Mouse (Mus musculus): ENCODE results near the gene Grm7.

Grm7 gene

DNA sequence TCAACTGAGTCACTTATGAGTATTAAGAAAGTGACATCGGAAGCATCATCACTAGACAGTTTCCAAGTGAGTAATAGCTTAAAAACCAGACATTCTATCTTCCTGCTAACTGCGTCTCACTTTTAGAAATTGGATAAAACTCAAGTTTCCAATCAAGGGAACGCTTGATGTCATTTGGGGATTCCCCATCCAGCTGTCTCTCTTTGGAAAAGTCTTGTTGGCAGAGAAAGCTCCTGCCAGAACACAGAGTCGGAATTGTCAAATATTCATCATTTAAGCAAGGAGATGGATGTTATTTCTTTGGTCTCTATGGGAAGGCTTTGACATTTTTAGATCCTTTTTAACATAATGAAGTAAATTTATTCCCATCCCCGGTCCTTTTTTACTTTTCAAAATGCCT lies 336.6 kb downstream of the Grm7 start:
- no peak for DNase-seq

DNA sequence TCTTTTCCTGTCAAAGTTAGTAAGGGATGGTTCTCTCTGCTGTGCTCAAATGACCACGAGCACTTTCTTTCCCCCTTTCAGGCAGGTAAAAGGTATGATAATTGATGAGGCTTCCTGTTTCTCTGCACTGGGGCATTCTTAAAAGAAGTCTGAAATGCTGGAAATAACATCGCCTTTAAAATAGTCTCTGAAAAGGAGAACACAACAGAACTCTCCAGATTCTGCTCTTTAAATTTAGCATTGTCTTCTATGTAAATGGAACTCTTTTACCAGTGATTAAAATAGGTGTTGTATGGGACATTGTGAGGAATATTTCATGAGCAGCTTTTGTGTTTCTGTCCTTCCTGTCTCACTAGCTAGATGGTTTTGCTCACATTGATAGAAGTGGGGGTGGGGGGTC lies 393.7 kb downstream of the Grm7 start:
- DNase-seq: no peak

DNA sequence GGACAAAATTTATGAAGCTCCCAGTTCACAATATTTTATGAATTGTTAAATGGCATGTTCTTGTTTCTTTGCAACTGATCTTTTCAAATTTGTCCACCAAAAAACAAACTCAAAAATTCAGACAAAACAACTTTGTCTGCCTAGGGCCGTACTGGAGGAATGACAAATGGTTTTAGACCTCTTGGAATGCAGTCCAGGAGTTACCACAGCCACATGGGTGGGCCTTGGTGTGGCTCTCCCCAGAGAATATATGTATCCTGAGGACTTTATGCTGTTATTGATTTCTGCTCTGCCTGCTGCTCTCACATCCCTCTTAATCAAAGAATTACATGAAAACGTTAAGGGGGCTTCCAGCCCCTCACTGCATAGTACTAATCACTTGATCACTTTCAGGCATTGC lies 400.5 kb downstream of the Grm7 start:
- DNase-seq: no peak

DNA sequence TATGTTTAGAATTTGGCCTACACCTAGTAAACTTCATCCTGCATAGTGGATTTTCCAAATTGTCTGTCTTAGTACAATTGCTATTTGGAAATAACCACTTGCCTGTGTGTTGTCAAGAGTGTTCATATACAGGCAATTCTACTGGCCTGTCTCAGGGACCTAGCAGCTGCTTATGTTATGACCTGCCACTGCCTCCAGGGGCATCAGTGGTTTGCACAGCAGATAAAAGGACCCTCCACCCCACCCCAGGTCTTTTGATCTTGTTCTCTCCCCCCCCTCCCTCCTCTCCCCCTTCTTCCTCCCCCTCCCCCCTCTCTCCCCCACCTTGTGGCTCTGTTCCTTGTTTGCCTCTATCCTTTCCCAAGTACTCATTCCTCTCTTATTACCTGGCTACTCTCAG lies 403.9 kb downstream of the Grm7 start:
- DNase-seq: no peak

DNA sequence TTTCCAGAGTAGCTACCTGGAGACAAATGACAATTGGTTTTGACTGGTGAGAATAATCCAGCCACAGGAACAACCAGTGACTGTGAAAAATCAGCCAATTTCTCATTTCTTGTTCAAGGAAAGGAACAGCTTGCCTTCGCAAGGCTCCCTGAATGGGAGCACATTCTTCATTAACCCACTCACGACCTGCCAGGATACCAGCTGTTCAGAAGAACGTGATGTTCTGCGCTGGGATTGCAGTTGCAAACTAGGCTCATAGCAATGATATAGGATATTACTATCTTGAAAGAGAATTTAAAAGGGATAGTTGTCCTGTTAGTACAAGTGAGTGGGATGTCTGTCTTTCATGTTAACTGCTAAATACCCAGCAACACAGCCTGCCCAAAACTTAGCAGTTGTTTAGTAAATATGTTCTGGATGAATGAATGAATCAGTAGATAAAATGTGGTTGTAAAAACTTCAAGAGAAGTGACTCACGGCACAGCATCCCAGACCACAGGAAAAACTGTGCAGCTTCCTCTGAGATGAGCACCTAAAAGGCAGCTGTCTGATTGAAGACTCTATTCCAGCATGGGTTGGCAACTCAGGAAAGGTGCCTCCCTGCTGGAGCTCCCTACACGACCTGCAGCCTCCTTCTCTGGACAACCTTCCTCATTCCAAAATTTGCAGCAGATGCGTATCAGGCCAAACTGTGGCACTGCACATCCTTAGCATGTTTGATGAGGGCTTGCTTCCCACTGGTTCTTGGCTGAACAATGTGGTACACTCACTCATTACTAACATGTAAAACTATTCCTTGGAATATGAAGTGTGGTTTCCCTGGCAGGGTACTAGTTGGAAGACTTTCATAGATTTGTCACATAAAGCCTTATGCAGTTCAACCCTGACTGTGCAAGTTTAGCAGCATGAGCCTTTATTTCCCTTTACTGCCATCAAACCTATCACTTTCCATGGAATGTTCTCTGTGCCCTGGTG lies 408.9 kb downstream of the Grm7 start:
- peak; percentile 1 for DNase-seq

DNA sequence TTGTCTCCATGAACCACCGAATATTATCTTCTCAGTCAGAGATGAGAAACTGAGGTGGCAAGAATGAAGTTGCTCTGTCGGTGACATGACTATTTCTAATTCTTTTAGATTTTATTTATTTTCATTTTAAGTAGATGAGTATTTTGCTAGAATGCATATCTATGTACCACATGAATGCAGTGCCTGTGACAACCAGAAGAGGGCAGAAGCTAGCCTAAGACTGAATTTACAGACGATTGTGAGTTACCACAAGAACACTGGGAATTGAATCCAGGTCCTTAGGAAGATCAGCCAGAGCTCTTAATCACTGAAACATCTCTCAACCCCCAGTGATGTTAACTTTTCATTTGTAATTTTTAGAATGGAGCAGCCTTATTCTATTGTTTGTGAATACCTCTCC lies 412.4 kb downstream of the Grm7 start:
- no peak for DNase-seq

DNA sequence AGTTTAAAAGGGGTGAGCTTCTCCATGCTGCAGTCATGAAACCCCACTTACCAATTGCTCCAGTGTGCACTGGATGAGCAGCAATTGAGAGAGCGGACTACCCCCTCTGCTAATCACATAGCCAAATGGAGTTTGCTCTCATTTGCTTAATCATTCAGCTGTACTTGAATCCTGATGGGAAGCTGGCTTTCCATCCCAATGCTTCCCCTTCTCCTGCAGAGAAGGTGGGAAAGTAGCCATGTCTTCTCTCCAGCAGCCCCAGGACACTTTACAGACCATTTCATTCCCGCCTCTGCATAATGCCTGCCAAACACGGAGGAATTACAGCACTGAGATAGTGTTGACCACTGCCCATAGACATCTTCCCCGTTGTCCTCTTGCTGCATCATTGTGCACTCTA lies 414.6 kb downstream of the Grm7 start:
- DNase-seq: no peak

DNA sequence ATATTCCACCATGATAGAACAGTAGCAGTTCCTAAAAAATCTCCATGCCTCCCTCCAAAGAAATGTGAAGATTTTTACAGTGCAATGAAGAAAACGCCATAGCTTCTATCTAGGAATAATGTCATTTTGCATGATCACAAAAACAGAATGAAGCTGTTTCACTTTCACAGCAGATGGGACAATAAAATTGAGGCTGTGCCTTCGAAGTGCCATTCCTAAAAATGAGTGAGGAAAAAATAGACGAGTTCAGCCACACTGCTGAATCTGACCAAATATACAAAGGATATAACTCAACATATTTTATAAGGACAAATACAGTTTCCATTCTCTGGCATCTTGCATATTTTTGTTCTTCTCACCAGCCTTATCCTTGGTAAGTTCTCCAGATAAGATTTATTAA lies 439.2 kb downstream of the Grm7 start:
- DNase-seq: no peak

DNA sequence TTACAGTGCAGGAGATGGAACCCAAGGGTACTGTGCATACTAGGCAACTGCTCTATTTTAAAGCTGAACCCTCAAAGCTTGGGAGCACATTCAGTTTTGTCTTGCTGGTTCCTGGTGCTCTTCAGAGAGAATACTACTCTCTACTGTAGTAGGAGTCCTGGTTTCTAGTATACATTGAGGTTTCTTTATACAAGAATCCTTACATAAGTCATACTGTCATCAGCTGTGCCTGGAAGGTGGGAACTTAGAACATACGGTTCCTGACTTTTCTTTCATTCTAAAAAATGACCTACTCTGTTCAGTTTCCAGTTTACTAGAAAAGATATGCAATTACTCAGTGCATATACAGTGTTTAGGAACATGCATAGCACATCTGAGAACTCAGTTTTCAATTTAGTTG lies 449.4 kb downstream of the Grm7 start:
- no peak for DNase-seq

DNA sequence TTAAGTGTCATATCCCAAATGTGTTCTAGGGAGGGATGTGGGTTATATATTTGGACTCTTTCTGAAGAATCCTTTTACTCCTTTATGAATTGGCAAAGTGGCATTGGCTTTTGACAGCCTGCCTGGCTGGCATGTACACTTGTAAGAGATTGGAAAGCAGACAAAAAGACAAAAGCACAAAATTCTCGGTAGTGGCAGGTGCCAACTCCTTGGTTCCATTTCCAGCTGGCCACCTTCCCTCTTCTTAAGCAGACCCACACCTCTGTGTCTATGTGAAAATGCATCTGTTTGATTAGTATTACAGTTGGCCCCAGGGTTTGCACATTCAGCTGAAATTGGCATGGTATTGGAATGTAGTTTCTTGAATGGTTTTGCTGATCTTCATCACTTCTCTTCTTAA lies 460.1 kb downstream of the Grm7 start:
- no peak for DNase-seq

DNA sequence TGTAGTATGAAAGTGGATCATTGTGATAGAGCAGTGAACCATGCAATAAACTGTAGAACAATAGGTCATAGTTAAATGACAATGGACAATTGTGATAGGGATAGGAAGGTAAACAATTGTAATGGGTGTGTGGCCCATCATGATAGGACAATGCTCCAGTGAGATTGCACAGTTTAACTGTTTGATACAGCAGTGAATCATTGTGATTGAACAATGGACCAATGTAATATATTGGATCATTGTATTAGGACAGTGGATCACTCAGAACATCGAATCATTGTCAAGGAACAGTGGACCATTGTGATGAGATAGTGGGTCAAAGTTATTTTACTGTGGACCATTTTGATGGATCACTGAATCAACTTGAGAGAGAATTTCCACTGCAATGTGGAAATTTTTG lies 515.7 kb downstream of the Grm7 start:
- DNase-seq: no peak

DNA sequence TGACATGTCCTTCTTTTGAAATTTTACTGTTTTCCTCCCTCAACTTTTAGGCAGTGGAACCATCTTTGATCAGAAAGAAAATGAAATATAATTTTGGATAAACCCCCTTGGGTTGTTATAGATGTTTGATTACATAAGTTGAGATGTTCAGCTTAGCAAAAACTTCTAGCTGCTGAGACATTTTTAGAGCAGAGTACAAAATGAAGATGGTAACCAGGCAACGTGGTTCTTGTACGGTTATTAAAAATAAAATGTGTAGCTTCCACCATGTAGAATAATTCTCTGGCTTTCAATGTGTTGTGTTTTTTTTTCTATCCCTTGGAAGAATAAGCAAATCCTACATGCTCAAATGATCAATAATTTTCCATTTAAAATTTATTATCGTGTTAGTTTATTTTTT lies 550.0 kb downstream of the Grm7 start:
- DNase-seq: no peak

DNA sequence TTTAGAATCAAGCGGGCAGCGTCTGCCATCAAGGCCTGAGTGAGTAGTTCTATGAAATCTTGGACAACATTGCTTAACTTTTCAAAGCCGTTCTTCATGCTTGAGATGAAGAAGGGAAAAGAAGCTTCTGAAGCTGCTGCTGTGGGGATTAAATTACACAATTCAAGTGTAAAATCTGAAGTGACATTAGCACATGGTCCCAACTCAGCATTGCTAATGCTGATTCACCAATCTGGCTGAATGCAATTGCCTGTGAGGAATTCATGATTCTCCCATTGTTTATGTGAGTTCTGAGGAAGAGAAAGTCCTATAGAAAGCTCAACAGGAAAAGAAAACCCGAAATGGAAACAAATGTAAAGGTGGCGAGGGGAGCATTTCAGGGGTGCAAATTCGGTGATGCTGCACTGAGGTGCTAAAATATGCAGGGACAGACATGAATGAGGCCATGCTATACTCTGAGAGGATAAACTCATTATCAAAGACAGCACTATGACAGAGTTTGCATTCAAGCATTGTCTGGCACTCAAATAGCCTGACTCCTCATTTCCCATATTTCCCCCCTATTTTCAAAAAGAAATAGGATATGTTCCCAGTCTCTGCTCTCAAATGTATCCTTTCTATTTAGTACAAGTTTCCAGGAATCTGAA lies 575.8 kb downstream of the Grm7 start:
- no peak for DNase-seq

DNA sequence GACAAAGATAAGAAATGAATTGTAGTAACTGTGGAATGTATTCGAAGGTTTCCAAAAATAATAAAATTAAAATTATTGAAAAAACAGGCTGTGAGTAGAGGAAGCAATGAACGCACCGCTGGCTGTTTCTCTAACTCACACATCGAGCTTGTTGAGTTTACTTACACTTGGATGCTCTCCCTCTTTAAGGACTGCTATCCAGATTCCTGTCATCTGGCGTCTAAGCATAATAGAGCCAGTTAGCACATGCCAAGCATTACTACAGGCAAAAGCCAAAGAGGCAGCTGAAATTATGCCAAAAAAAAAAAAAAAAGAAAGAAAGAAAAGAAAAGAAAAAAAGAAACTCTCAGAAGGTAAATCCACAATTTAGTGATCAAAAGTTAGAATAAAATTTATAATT lies 609.8 kb downstream of the Grm7 start:
- no peak for DNase-seq

DNA sequence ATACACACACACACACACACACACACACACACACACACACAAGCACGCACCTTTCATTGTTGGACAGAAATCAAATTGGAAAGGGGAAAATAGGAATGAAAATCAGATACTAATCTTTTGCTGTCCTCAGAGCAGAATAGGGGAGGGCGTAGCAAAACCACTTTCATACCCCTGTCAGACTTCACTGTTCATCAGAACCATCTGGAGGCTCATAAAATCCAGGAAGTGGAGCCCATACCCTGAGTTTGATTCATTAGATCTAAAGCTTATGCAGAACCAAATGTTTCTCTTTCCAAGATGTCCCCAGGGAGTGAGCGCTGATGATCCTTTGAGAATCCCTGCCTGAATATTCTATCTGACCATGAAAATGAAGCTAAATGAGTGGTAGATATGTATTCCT lies 611.6 kb downstream of the Grm7 start:
- DNase-seq: no peak

DNA sequence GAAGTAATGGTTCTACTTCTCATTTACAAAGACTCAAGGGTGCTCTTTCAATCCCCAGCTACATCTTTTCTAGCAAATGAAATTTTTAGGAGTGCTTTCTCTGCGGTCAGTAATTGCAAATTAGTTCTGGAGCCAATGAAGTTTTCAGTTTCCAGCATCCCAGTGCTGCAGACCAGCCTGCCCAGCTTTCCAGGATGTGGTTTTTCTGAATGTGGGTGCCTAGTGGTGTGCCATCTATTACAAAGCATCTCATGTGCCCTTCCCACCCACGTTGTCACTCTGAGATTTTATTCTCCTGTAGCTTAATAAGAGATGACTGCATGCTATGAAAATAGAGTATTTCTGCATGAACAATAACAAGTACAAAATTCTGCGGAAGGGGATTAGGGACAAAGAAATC lies 612.9 kb downstream of the Grm7 start:
- DNase-seq: no peak

DNA sequence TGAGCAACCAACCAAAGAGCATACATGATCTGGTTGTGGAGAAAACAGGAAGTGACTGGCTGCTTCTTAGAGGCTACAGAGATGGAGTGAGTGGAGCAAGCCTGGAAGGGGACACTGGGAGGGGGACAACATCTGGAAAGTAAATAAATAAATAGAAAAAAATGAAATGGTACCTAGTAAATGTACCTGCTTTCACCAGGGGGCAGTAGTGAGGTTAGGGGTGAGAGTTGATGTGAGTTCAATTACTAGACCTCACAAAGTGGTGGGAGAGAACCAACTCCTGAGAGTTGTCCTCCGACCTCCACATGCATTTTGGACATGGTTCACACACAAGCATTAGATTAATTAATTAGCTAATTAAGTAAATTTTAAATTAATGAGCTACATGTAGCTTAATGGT lies 615.8 kb downstream of the Grm7 start:
- DNase-seq: no peak

DNA sequence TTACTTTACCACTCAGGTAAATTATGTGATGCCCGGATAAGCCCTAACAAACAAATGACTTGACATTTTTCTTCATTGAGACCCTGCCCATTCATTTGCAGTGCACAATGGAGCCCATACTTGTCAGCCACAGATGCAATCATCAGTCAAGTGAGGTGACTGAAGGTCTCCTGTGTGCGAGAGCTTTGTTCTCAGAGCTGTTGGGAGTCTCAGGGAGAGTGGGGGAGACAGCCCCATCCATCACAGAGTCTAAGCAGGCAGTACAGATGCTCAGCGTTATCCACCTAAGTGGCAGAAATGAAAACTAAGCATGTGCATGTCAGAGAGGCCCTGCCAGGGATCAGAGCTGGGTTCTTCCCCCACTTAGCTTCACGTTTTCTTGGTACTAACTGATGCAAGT lies 631.3 kb downstream of the Grm7 start:
- DNase-seq: no peak

DNA sequence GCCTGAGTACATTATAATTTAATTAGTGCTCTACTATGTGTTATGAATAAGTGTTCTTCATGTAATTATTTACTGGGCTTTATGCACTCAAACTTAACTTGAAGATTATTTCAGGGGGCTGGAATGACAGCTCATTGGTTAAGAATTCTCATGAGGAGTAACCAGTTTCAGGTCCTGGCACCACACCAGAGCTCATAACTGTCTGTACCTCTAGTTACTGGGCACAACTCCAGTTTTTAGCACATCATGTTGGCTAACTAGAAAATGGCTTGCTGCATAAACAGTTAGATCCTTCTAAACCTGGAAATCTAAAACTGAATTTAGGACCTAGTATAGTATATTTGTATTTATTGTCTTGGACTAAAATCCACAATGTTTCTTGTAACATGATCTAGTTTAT lies 633.1 kb downstream of the Grm7 start:
- DNase-seq: no peak

DNA sequence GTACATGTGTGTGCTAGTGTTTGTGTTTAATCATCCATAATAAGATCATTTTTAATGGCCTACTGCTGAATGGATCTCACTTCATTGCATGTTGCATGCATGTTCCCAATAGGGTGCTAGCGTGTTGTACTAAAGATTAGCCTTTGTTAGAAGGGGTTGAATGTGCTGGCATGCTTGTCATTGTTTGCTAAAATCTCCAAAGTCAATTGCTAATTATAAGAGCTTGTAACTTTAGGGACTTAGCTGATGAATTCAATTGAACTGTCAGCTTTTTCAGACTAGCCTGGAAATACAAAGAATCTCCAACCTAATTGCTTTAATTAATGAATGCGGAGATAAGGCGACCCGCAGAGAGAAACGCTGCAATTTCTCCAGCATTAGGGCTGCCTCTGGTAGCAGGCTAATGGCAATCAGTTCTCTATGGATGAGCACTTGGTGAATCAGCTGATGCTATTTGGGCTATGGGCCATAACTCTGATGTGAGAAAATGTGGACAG lies 648.2 kb downstream of the Grm7 start:
- no peak for DNase-seq

DNA sequence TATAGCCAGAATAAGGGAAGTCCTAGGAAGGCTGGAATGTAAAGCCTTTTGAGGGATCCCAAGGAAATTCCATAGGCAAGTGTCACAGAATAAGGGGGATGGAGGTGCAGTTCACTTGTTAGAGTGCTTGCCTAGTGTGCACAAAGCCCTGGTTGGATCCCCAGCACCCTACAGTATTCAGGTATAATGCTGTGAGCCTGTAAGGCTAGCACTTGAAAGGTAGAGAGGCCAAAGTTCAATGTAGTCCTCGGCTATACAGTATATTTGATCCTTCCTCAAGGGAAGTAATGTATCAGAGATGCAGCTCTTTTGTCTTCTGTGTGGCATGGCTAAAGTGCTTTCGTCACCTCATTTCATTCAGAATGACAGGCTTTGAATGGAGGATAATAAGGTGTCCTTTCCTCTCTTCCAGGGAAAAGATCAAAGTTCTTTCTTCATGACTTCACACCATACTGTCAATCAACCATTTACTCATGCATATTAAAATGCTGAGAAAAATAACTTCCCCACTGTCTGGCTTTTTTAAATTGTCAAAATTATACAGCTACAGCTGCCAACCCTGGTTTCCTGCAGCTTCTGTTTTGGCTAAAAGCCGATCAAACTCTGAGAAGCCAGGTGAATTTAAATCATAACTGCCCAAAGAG lies 658.7 kb downstream of the Grm7 start:
- no peak for DNase-seq

DNA sequence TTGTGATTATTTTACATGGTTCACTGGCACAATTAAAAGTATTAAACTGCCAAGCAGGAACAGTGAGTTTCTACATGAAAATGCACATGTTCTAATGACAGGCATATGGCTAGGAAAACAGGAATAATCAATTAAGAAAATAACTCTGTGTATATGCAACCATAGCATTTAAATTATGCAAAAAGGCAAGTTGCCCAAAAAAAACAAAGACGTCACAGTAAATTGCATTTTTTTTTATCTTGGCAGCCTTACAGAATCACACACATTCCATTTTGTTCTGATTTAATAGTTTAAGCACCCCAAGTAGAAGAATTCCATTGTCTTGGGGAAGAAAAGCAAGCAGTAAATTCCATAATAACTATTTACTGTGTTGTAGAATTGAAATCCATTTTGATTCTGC lies 716.3 kb downstream of the Grm7 start:
- no peak for DNase-seq

DNA sequence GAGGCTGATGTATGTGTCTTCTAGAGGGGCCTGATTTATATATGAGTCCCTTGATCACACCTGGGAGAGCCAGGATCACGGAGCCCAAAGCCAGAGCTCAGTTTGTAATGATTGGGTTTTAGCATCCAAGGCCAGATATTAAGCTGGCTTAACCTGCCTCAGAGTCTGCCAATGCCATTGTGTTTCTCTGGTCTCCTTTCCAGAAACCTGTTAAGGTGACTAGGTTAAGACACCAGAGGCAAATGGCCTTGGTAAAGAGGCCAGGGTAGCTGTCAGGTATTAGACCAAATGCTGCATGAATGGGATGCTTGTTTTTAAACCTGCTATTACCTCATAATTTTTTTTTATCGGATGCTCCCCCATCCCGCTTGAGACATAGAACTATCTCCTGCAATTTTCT lies 722.7 kb downstream of the Grm7 start:
- no peak for DNase-seq

DNA sequence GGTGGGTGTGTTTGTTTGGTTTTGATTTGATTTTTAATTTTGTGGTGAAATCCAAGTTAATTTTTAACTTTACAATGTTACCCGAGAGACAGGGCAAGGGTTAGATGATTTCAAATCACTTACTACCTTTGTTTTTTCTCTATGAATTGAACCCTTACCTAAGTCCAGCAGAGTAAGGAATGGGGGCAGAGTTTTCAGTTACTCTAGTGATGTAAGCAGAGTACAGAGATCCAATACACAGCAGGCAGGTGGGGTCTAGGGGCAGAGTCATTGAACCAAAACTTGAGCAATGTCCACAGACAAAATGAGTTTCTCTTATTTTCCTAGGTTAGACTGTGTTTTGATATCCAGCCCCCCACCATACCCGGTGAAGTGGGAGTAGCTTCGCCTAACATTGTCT lies 723.2 kb downstream of the Grm7 start:
- DNase-seq: no peak
